Mouse (Mus musculus) myocyte (in vitro differentiated cells): Measurements from ENCODE around the gene Sfxn1. TPM values are rescaled to one million over a fixed set of nuclear protein-coding genes. Genes with fewer than 3 reads are reported as not detected.

Experiments
- H3K27me3 ChIP-seq: one replicate; pipeline ENCODE4 v1.6.1; 2011; ENCODE audit not compliant: control insufficient read depth, insufficient read depth, insufficient read length
- H3K36me3 ChIP-seq: one replicate; pipeline ENCODE4 v1.6.1; 2011; ENCODE audit not compliant: control insufficient read depth, insufficient read depth
- H3K4me2 ChIP-seq: one replicate; pipeline ENCODE4 v1.6.1; 2011; ENCODE audit warnings: low read depth, control low read depth
- H3K4me3 ChIP-seq: one replicate; pipeline ENCODE4 v1.5.1; 2011; ENCODE audit warnings: mild to moderate bottlenecking, control low read depth, moderate library complexity
- H3K79me2 ChIP-seq: one replicate; pipeline ENCODE4 v1.6.1; 2011; ENCODE audit not compliant: control insufficient read depth, insufficient read depth
- H3ac ChIP-seq: one replicate; pipeline ENCODE4 v1.6.1; 2011; ENCODE audit not compliant: control insufficient read depth, insufficient read length
- CEBPB ChIP-seq: IDR thresholded peaks from 2 replicates; pipeline ENCODE4 v1.6.1; 2011; ENCODE audit warnings: mild to moderate bottlenecking, moderate library complexity; ENCODE audit not compliant: poor library complexity, insufficient read depth, severe bottlenecking
- E2F4 ChIP-seq: IDR thresholded peaks from one replicate; pipeline ENCODE4 v1.6.1; 2011; ENCODE audit warnings: mild to moderate bottlenecking, control low read depth, moderate library complexity; ENCODE audit not compliant: insufficient read depth
- MAX ChIP-seq: IDR thresholded peaks from one replicate; pipeline ENCODE4 v1.6.1; 2011; ENCODE audit warnings: low read depth, mild to moderate bottlenecking, control low read depth
- MYOD1 ChIP-seq, 3 experiments: IDR thresholded peaks; one replicate each; pipeline ENCODE4 v1.6.1; 2011; ENCODE audit warnings: control low read depth in 2 of 3, low read depth in 2 of 3, mild to moderate bottlenecking in 2 of 3, moderate library complexity in 1 of 3; ENCODE audit not compliant: insufficient read length in 2 of 3, control insufficient read depth in 1 of 3
- MYOG ChIP-seq, 3 experiments: IDR thresholded peaks; one replicate each; pipeline ENCODE4 v1.6.1; 2011; ENCODE audit warnings: control low read depth in 2 of 3, low read depth in 2 of 3, mild to moderate bottlenecking in 2 of 3; ENCODE audit not compliant: insufficient read length in 2 of 3, control insufficient read depth in 1 of 3, insufficient read depth in 1 of 3
- POLR2A ChIP-seq: IDR thresholded peaks from one replicate; pipeline ENCODE4 v1.6.1; 2011; ENCODE audit warnings: low read depth, mild to moderate bottlenecking, control low read depth, moderate library complexity; ENCODE audit not compliant: insufficient read length
- POLR2AphosphoS2 ChIP-seq: IDR thresholded peaks from one replicate; pipeline ENCODE4 v1.6.1; 2011; ENCODE audit warnings: low read depth, control low read depth; ENCODE audit not compliant: insufficient read length
- REST ChIP-seq: IDR thresholded peaks from one replicate; pipeline ENCODE4 v1.6.1; 2011; ENCODE audit warnings: mild to moderate bottlenecking, control low read depth, moderate library complexity; ENCODE audit not compliant: insufficient read depth, insufficient read length
- SRF ChIP-seq: IDR thresholded peaks from one replicate; pipeline ENCODE4 v1.6.1; 2011; ENCODE audit warnings: low read depth; ENCODE audit not compliant: control insufficient read depth, insufficient read length
- TCF12 ChIP-seq: IDR thresholded peaks from one replicate; pipeline ENCODE4 v1.6.1; 2011; ENCODE audit warnings: mild to moderate bottlenecking, control low read depth; ENCODE audit not compliant: poor library complexity, insufficient read depth, severe bottlenecking
- TCF3 ChIP-seq: IDR thresholded peaks from one replicate; pipeline ENCODE4 v1.6.1; 2011; ENCODE audit warnings: low read depth, control low read depth; ENCODE audit not compliant: insufficient read length
- USF1 ChIP-seq: IDR thresholded peaks from one replicate; pipeline ENCODE4 v1.6.1; 2011; ENCODE audit warnings: low read depth, mild to moderate bottlenecking, control low read depth, moderate library complexity
- polyA plus RNA-seq: library from polyadenylated mRNA; unstranded; fragments of >200 nt; fragmentation: generic; extraction: Trizol; gene quantifications from one replicate; pipeline ENCODE4 v1.2.1, GENCODE M21; 2012; ENCODE audit warnings: missing spikeins

Sfxn1 gene
- polyA plus RNA-seq, 1 experiment, result 10.9 TPM

GRCm38 (mm10) chr13:54143788-54144187 lies 72.1 kb downstream of the Sfxn1 start:
- H3K27me3 ChIP-seq, result peaks cover 25% of the 10 kb centered on the region
- no peaks in the 10 kb centered on the region for H3K79me2 ChIP-seq
- H3K36me3 ChIP-seq, result no peaks in the 10 kb centered on the region
- no peak overlapping the region for H3K4me3 ChIP-seq
- no peak overlapping the region for H3K4me2 ChIP-seq
- no peak overlapping the region for H3ac ChIP-seq
- TF ChIP-seq E2F4 (no peak), USF1 (no peak)

GRCm38 (mm10) chr13:54144624-54145023 lies 73.0 kb downstream of the Sfxn1 start:
- no peak for TF ChIP-seq TCF3
- Histone ChIP-seq H3K36me3 (no peaks in the 10 kb centered on the region), H3K27me3 (peaks cover 25% of the 10 kb centered on the region), H3ac (no peak overlapping the region), H3K79me2 (no peaks in the 10 kb centered on the region), H3K4me3 (no peak overlapping the region), H3K4me2 (no peak overlapping the region)

GRCm38 (mm10) chr13:54147328-54147727 lies 75.7 kb downstream of the Sfxn1 start:
- Histone ChIP-seq H3ac (no peak overlapping the region), H3K27me3 (peaks cover 33% of the 10 kb centered on the region), H3K4me2 (no peak overlapping the region), H3K36me3 (no peaks in the 10 kb centered on the region), H3K4me3 (no peak overlapping the region), H3K79me2 (no peaks in the 10 kb centered on the region)
- TF ChIP-seq POLR2AphosphoS2 (no peak), USF1 (no peak), MYOG (IDR thresholded peaks at IDR 0.05; ENCODE audit: control insufficient read depth in 1 of 3, insufficient read depth in 1 of 3, insufficient read length in 2 of 3, low read depth in 2 of 3) (no peak), TCF12 (no peak), CEBPB (no peak), SRF (no peak), TCF3 (no peak), MAX (no peak), POLR2A (no peak), REST (no peak), E2F4 (no peak), MYOD1 (IDR thresholded peaks at IDR 0.05; ENCODE audit: control insufficient read depth in 1 of 3, insufficient read length in 2 of 3, low read depth in 2 of 3) (no peak)

GRCm38 (mm10) chr13:54152421-54152820 lies 80.8 kb downstream of the Sfxn1 start:
- TF ChIP-seq MYOG (IDR thresholded peaks at IDR 0.05; ENCODE audit: control insufficient read depth in 1 of 3, insufficient read depth in 1 of 3, insufficient read length in 2 of 3, low read depth in 2 of 3) (no peak), SRF (no peak), TCF12 (no peak), REST (no peak), MYOD1 (IDR thresholded peaks at IDR 0.05; ENCODE audit: control insufficient read depth in 1 of 3, insufficient read length in 2 of 3, low read depth in 2 of 3) (no peak), POLR2A (no peak), MAX (no peak), CEBPB (no peak), POLR2AphosphoS2 (no peak), USF1 (no peak), E2F4 (no peak), TCF3 (no peak)

GRCm38 (mm10) chr13:54152911-54153310 lies 81.2 kb downstream of the Sfxn1 start:
- Histone ChIP-seq H3K36me3 (no peaks in the 10 kb centered on the region), H3K4me2 (no peak overlapping the region), H3K4me3 (no peak overlapping the region), H3K79me2 (no peaks in the 10 kb centered on the region), H3K27me3 (peaks cover 22% of the 10 kb centered on the region), H3ac (no peak overlapping the region)
- TF ChIP-seq MYOD1 (IDR thresholded peaks at IDR 0.05; ENCODE audit: control insufficient read depth in 1 of 3, insufficient read length in 2 of 3, low read depth in 2 of 3), result no peak
- no peak for TF ChIP-seq USF1
- TF ChIP-seq MAX, result no peak
- TF ChIP-seq CEBPB, result no peak
- TF ChIP-seq MYOG (IDR thresholded peaks at IDR 0.05; ENCODE audit: control insufficient read depth in 1 of 3, insufficient read depth in 1 of 3, insufficient read length in 2 of 3, low read depth in 2 of 3), result no peak
- TF ChIP-seq TCF3, result no peak
- TF ChIP-seq E2F4, result no peak
- no peak for TF ChIP-seq REST
- TF ChIP-seq SRF, result no peak
- TF ChIP-seq POLR2AphosphoS2, result no peak
- TF ChIP-seq TCF12, result no peak
- TF ChIP-seq POLR2A, result no peak

More at GRCm38 (mm10) chr13:54152421-54152820, 80.8 kb downstream of the Sfxn1 start:
- Histone ChIP-seq H3K27me3 (peaks cover 24% of the 10 kb centered on the region), H3K79me2 (no peaks in the 10 kb centered on the region), H3K4me2 (no peak overlapping the region), H3K36me3 (no peaks in the 10 kb centered on the region), H3ac (no peak overlapping the region), H3K4me3 (no peak overlapping the region)
